Mouse (Mus musculus): ENCODE results near the gene Kif26a.

Gene Kif26a

GRCm38 (mm10) chr12:112158784-112159183 lies 12.8 kb downstream of the Kif26a start:
- intact Hi-C loops (cut with DNase I), result no loop called here

DNA sequence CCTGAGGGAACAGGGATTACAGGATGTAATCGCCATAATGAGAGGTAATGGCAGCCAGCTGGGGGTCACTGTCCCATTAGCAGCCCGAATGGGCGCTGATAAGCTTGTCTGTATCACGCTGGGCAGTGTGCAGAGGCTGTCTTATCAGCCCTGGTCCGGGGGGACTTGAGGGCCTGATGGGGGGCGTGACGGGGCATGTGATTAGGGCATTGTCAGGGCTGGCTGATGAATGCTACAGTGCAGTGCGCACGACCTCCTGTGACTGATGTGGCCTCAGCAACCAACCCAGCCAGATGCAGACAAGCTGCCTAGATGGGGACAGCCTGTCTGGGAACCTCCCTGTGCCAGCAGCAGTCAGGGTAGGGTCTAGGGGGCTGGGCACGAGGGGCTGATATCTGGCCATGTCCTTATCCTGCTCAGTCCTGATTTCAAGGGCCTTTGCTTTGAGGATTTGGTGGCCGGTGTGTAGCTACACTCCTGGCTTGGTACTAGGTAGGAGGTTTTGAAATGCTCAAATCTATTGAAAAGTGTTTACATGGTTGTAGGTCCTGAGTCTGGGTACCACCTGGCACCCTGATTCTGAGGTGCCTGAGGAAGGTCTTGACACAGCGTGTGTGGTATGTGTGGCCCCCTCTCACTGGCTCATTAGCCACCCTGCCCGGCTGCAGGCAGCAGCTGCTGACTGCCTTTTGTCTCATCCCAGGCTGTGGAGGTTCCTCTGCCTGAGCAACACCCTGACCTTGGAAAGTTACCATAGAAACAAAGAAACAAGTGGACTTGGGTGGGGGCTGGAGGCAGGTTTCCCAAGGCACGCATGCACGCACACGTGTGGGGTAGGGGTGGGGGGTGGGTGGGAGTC lies 18.2 kb downstream of the Kif26a start:
- intact Hi-C loops (cut with DNase I), result no loop called here

GRCm38 (mm10) chr12:112164840-112165219 lies 18.8 kb downstream of the Kif26a start:
- intact Hi-C loops (cut with DNase I), result no loop called here

GRCm38 (mm10) chr12:112169240-112169639 lies 23.2 kb downstream of the Kif26a start:
- intact Hi-C loops (cut with DNase I), result no loop called here

DNA sequence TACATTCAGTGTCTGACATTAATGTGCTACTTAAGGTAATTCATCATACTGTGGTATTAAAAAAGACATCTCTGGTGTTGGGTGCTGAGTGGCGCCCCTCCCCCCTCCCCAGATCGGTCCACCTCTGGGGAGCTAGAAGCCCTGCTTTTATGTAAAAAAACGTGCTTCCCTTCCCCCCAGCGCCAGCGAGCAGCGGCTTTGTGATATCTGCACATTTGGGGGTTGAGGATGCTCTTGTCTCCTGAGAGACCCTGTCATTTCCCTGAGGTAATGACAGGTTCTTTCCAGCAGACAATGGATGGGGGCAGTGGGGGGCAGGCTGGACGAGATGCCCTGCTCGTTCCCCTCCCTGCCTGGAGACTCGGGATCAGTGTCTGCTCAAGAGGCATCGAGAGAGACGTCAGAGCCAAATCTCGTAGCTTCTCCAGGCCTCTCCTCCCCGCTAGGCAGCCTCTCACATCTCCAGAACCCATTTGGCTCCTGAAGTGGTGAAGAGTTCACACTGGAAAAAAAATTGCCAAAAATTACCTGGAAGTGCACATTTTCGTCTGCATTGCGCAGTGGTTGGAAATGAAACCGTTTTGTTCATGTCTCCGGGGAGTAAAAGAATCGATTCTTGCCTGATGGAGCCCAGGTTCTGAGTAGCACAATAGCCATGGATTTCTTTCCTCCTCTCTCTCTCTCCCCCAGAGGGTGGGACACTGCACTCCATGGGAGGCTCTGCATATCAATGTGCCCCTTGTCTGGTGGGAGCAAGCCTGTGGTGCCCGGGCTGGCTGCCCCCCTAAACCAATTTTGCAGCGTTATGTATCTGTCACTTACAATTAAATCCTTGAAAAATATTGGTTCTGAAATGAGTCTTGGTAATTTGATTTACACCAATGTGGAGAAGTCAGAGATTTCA lies 24.9 kb downstream of the Kif26a start:
- intact Hi-C loops (cut with DNase I), result no loop called here

- intact Hi-C loops (cut with DNase I), result no loop called here
These were observed 25.6 kb downstream of the Kif26a start for GRCm38 (mm10) chr12:112171657-112172056.

- intact Hi-C loops (cut with DNase I), result no loop called here
These were observed 26.2 kb downstream of the Kif26a start for GRCm38 (mm10) chr12:112172214-112172613.

DNA sequence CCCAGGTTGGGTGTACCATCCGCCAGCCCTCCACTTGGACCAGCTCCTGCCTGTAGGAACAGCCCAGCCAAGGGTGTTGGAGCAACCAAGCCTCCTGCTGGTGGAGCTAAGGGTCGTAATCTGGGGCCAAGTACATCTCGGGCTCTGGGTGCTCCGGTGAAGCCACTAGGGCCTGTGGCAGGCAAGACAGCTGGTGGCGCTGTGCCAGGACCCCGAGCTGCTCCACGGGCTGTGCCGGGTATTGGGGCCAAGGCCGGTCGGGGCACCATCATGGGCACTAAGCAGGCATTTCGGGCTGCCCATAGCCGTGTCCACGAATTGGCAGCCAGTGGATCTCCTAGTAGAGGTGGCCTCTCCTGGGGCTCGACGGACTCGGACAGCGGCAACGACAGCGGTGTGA lies 31.7 kb downstream of the Kif26a start:
- intact Hi-C loops (cut with DNase I), result no loop called here

GRCm38 (mm10) chr12:112179687-112180086 lies 33.7 kb downstream of the Kif26a start:
- intact Hi-C loops (cut with DNase I), result no loop called here

DNA sequence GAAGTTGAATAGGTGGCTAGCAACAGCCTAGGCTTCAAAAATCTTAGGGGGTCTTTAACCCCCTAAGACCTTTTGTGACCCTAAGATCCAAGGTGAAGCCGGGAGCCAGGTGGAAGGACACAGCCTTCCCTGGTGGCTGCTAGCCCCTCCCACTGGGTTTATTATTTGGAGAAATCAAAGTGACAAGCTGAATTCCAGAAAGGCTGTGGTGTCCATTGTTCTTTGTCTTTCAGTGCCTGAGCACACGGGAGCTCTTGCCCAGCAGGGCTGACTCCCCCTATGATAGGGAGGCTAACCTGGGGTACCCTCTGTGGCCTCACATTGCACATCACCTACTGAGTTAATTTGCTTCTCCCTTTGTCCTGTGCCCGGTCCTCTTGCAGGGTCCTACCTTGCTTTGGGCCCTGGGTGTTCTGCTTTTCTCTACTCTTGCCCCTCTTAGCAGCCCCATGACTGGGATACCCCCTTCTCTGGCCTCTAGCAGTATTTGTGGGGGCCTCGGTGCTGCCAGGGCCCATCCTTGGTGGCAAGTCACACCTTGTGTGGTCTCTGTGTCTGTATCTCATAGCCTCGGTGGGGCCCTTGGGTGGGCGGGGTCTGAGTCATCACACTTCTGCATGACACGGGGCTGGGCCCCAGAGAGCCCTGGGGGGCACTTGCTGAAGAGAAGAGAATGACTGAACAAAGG lies 36.1 kb downstream of the Kif26a start:
- intact Hi-C loops (cut with DNase I), result no loop called here

DNA sequence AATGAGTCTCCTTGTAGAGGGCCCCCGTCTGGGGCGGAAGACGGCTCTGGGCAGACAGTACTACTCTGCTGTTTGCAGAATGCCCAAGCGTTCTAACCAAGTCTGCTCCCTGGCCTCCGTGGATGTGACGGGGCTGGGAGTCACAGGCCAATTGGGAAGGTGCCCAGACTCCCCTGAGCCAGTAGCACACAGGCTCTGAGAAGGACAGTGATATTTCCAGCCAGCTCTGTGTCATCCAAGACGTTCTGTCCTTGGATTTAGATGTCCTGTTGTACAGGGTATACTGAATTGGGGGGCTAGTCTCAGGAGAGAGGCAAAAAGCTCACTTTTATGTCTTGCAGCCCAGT lies 36.6 kb downstream of the Kif26a start:
- intact Hi-C loops (cut with DNase I), result no loop called here

DNA sequence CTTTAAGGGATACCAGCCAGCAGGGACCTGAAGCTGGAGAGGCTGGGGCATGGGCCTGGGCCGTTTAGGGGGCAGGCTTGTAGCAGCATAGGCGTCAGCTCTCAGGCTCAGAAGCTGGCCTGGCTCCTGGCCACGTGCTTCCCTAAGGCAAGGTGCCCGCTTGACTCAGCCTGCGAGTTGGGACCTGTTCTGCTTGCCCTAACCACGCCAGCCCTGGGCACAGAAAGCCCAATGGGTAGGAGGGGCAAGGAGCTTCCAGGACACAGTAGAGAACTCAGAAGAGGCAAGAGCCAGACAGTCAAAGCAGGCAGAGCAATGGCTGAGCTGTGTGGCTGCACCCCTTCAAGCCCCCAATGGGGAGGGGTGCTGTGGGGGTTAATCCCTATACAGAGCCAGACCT lies 37.7 kb downstream of the Kif26a start:
- intact Hi-C loops (cut with DNase I), result no loop called here

GRCm38 (mm10) chr12:112184390-112184789 lies 38.4 kb downstream of the Kif26a start:
- intact Hi-C loops (cut with DNase I), result no loop called here

GRCm38 (mm10) chr12:112186899-112187298 lies 40.9 kb downstream of the Kif26a start:
- intact Hi-C loops (cut with DNase I), result no loop called here

DNA sequence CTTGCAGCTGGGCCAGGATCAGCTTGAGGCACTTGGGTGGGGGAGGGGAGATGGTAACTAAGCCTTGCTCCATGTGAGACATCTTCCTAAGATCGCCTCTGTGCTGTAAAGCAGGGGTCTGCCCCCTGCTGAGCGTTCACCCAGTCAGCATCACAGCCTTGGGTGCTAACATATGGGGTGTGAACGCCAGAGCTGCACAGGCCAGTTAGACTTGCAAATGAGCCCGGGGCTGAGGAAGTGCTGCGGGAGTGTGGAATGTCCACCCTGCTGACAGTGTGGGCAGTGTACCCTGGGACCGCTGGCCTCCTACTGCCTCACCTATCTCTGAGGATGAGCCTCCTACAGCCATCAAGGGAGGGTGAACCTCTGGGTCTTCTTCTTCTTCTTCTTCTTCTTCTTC lies 45.7 kb downstream of the Kif26a start:
- intact Hi-C loops (cut with DNase I), result no loop called here

DNA sequence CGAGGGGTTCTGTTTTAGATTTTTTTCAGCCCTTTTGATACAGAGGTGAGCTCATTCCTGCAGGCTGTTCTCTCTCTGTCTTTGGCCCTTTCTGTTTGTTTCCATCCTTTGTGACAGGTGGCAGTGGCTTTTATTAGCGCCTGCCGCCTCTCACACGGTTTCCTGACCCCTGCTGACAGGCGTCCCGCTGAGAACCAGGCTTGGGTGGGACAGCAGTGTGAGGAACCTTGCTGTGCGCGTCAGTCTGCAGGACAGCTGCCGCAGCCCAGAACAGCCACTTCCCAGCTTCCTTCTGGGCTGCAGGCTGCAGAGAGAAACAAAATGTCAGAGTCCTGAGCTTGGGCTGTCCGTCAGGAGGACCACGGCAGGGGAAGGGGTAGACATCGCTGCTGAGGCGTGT lies 49.0 kb downstream of the Kif26a start:
- intact Hi-C loops (cut with DNase I), result no loop called here

- intact Hi-C loops (cut with DNase I), result no loop called here
These were observed 50.6 kb downstream of the Kif26a start for GRCm38 (mm10) chr12:112196562-112196961.

DNA sequence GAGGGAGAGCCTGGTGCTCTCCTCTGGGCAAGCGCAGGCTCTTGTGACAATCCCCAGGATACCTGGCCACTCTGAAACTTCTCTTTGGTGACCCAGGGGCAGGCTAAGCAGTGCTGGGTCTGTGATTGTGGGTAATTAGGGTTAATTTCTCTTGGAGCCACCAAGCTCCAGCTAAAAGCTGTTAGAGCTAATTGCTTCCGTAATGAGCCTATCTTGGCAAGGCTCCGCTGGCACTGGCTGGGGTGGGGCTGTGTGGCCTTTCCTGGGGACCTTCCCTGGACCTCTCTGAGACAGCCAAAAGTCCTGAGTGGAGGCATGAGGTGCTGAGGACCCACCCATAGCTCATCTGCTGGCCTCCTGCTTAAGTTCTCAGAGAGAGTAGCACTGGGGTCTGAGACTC lies 53.4 kb downstream of the Kif26a start:
- intact Hi-C loops (cut with DNase I), result no loop called here

DNA sequence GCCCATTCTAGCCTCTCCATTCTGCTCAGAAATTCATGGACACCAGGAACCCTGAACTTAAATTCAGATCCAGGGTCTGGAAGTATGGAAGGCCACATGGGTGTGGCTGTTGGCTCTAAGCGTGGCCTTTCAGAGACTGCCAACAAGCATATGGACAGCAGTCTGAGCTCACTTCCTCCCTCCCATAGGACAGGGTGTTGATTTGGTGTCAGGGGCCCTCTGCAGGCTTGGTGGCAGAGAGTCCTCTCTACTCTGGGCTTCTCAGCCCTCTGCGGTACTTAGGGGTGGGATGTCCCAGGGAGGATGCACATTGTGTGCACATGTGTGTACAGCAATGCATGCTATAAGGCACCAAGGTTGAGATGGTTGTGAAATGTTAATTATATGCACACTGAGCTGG lies 54.0 kb downstream of the Kif26a start:
- intact Hi-C loops (cut with DNase I), result no loop called here

GRCm38 (mm10) chr12:112207163-112207562 lies 61.2 kb downstream of the Kif26a start:
- intact Hi-C loops (cut with DNase I), result no loop called here

- intact Hi-C loops (cut with DNase I), result no loop called here
These were observed 61.7 kb downstream of the Kif26a start for GRCm38 (mm10) chr12:112207734-112208133.

- intact Hi-C loops (cut with DNase I), result no loop called here
These were observed 64.6 kb downstream of the Kif26a start for GRCm38 (mm10) chr12:112210622-112211021.

All from adrenal gland (tissue).